Mouse (Mus musculus) G1E-ER4 (cell line): ENCODE data around the gene Gm49336. TPM values are rescaled to one million over a fixed set of nuclear protein-coding genes. Genes with fewer than 3 reads are reported as not detected.

Experiments
- GATA1 ChIP-seq: IDR thresholded peaks from one replicate; pipeline ENCODE4 v1.8.0; 2012; ENCODE audit warnings: low read length, inconsistent platforms
- polyA plus RNA-seq: library from polyadenylated mRNA; stranded (reverse); fragments of >175 nt; gene quantifications from 2 replicates; pipeline ENCODE4 v1.2.3, GENCODE M21; 2012

Gm49336 gene
- polyA plus RNA-seq, 1 experiment = 15.7 TPM

- TF ChIP-seq GATA1 = no peak
Observed at GRCm38 (mm10) chr14:60254774-60255173, 3.5 kb upstream of the Gm49336 start.

- no peak for TF ChIP-seq GATA1
Observed at GRCm38 (mm10) chr14:60253466-60253865, 2.2 kb upstream of the Gm49336 start.

GRCm38 (mm10) chr14:60252004-60253000 lies 995 bp upstream of the Gm49336 start:
- no peak for TF ChIP-seq GATA1

GRCm38 (mm10) chr14:60250879-60251278 lies 428 bp downstream of the Gm49336 start:
- no peak for TF ChIP-seq GATA1

- TF ChIP-seq GATA1 = no peak
Observed at GRCm38 (mm10) chr14:60250366-60250765, 941 bp downstream of the Gm49336 start.

GRCm38 (mm10) chr14:60238551-60238950 lies 12.8 kb downstream of the Gm49336 start:
- TF ChIP-seq GATA1 = no peak

GRCm38 (mm10) chr14:60219886-60220285 lies 31.4 kb downstream of the Gm49336 start:
- TF ChIP-seq GATA1 = no peak

- no peak for TF ChIP-seq GATA1
Observed at GRCm38 (mm10) chr14:60217616-60218015, 33.7 kb downstream of the Gm49336 start.

GRCm38 (mm10) chr14:60216125-60216524 lies 35.2 kb downstream of the Gm49336 start:
- no peak for TF ChIP-seq GATA1

GRCm38 (mm10) chr14:60215000-60215399 lies 36.3 kb downstream of the Gm49336 start:
- TF ChIP-seq GATA1 = no peak

GRCm38 (mm10) chr14:60214040-60214439 lies 37.3 kb downstream of the Gm49336 start:
- TF ChIP-seq GATA1 = no peak

GRCm38 (mm10) chr14:60209166-60209565 lies 42.1 kb downstream of the Gm49336 start:
- TF ChIP-seq GATA1 = no peak

- no peak for TF ChIP-seq GATA1
Observed at GRCm38 (mm10) chr14:60204993-60205392, 46.3 kb downstream of the Gm49336 start.

GRCm38 (mm10) chr14:60196884-60197283 lies 54.4 kb downstream of the Gm49336 start, which contains the start of gene Atp8a2:
Gene Atp8a2 (minus strand): TSS chr14:60197179.
- no peak for TF ChIP-seq GATA1

- TF ChIP-seq GATA1 = no peak
Observed at GRCm38 (mm10) chr14:60195999-60196398, 55.3 kb downstream of the Gm49336 start.

GRCm38 (mm10) chr14:60194606-60195005 lies 56.7 kb downstream of the Gm49336 start:
- no peak for TF ChIP-seq GATA1

- TF ChIP-seq GATA1 = no peak
Observed at GRCm38 (mm10) chr14:60189771-60190170, 61.5 kb downstream of the Gm49336 start.
